ENCODE assay signal across 19 mouse cellular contexts in genomic region chr5:23403161-23403560, GRCm38 (mm10). TPM values are rescaled to one million over a fixed set of nuclear protein-coding genes. Genes with fewer than 3 reads are reported as not detected.
A peak's percentile ranks its signal among the peaks of the same experiment; 100 is the strongest.
DNase-seq lines count a peak whose midpoint lies in the region; ATAC-seq and TF ChIP-seq lines count a peak whose summit lies in the region.
"Had no signal": no experiment of that assay in that cellular context is flagged by ENCODE, and none has a peak within 500 bp of the region (broad histone marks: within the 10 kb centered on the region; RNA-seq: fewer than 3 reads in every experiment).

No protein-coding gene starts in this region.

- no peaks in the 10 kb centered on the region for H3K4me1 ChIP-seq in embryonic facial prominence, embryonic 12.5 days
- peaks cover 3% of the 10 kb centered on the region; the same call in 1 of the 2 replicates for H3K4me1 ChIP-seq in embryonic facial prominence, embryonic 10.5 days
- H3K4me1 ChIP-seq in lung, embryonic 15.5 days: peaks cover 2% of the 10 kb centered on the region
- H3K4me1 ChIP-seq in olfactory bulb, adult 2 months (ENCODE audit: control insufficient read depth, insufficient read depth, low read length): peaks cover 14% of the 10 kb centered on the region
- H3K4me1 ChIP-seq in hindbrain, postnatal 0 days (ENCODE audit: insufficient read depth, low read length): 0 out of 2 replicates have a peak, but pooled peaks cover 11% of the 10 kb centered on the region
- H3K4me1 ChIP-seq: hindbrain, embryonic 10.5 days; limb, embryonic 12.5 days had no signal

- no peaks in the 10 kb centered on the region for H3K27me3 ChIP-seq in embryonic facial prominence, embryonic 12.5 days
- no peaks in the 10 kb centered on the region for H3K27me3 ChIP-seq in embryonic facial prominence, embryonic 10.5 days (replicated peaks; ENCODE audit: low read depth, poor library complexity, severe bottlenecking)
- no peaks in the 10 kb centered on the region for H3K27me3 ChIP-seq in lung, embryonic 15.5 days
- no peaks in the 10 kb centered on the region for H3K27me3 ChIP-seq in hindbrain, postnatal 0 days (ENCODE audit: insufficient read depth, low read length)
- H3K27me3 ChIP-seq: limb, embryonic 12.5 days had no signal

- H3K4me2 ChIP-seq in embryonic facial prominence, embryonic 12.5 days (replicated peaks): no peak overlapping the region
- H3K4me2 ChIP-seq in lung, embryonic 15.5 days: no peak overlapping the region
- no peak overlapping the region for H3K4me2 ChIP-seq in hindbrain, postnatal 0 days (ENCODE audit: low read depth, low read length)
- H3K4me2 ChIP-seq: limb, embryonic 12.5 days had no signal

- 73% methylated on average over 11 of the region's 11 CpGs for WGBS in embryonic facial prominence, embryonic 12.5 days
- 68% methylated on average over 11 of the region's 11 CpGs for WGBS in embryonic facial prominence, embryonic 10.5 days
- 70% methylated on average over 11 of the region's 11 CpGs for WGBS in lung, embryonic 15.5 days
- 75% methylated on average over 11 of the region's 11 CpGs for WGBS in olfactory bulb, adult 2 months
- WGBS in hindbrain, postnatal 0 days: 64% methylated on average over 11 of the region's 11 CpGs

- H3K9me3 ChIP-seq in embryonic facial prominence, embryonic 12.5 days: no peaks in the 10 kb centered on the region
- H3K9me3 ChIP-seq in embryonic facial prominence, embryonic 10.5 days: no peaks in the 10 kb centered on the region
- no peaks in the 10 kb centered on the region for H3K9me3 ChIP-seq in lung, embryonic 15.5 days
- no peaks in the 10 kb centered on the region for H3K9me3 ChIP-seq in hindbrain, postnatal 0 days (ENCODE audit: low read length)
- H3K9me3 ChIP-seq: G1E; hindbrain, embryonic 10.5 days; limb, embryonic 12.5 days had no signal

- peaks cover 27% of the 10 kb centered on the region for H3K36me3 ChIP-seq in embryonic facial prominence, embryonic 12.5 days
- H3K36me3 ChIP-seq in embryonic facial prominence, embryonic 10.5 days (replicated peaks): peaks cover 63% of the 10 kb centered on the region
- H3K36me3 ChIP-seq in lung, embryonic 15.5 days: peaks cover 24% of the 10 kb centered on the region
- no peaks in the 10 kb centered on the region for H3K36me3 ChIP-seq in hindbrain, postnatal 0 days (ENCODE audit: insufficient read depth, low read length)
- H3K36me3 ChIP-seq: G1E had no signal

- peak overlapping the region; percentile 11; the same call in 1 of the 2 replicates for H3K27ac ChIP-seq in embryonic facial prominence, embryonic 12.5 days
- H3K27ac ChIP-seq in embryonic facial prominence, embryonic 10.5 days (replicated peaks): no peak overlapping the region
- peak overlapping the region; percentile 24; the same call in 1 of the 2 replicates for H3K27ac ChIP-seq in lung, embryonic 15.5 days
- peak overlapping the region; percentile 86 for H3K27ac ChIP-seq in olfactory bulb, adult 2 months (ENCODE audit: insufficient read depth, low read depth, low read length)
- no peak overlapping the region for H3K27ac ChIP-seq in hindbrain, postnatal 0 days
- H3K27ac ChIP-seq: hindbrain, embryonic 10.5 days; limb, embryonic 12.5 days; liver, embryonic 14.5 days had no signal

- no peak overlapping the region for H3K4me3 ChIP-seq in embryonic facial prominence, embryonic 12.5 days
- H3K4me3 ChIP-seq in embryonic facial prominence, embryonic 10.5 days: no peak overlapping the region
- H3K4me3 ChIP-seq in lung, embryonic 15.5 days: no peak overlapping the region
- H3K4me3 ChIP-seq in olfactory bulb, adult 2 months (ENCODE audit: insufficient read depth, low read depth, low read length): no peak overlapping the region
- no peak overlapping the region for H3K4me3 ChIP-seq in hindbrain, postnatal 0 days (ENCODE audit: low read length)
- H3K4me3 ChIP-seq: erythroblast, embryonic 14.5 days; hindbrain, embryonic 10.5 days; limb, embryonic 12.5 days had no signal

- H3K9ac ChIP-seq in embryonic facial prominence, embryonic 12.5 days: no peak overlapping the region
- no peak overlapping the region for H3K9ac ChIP-seq in lung, embryonic 15.5 days
- no peak overlapping the region for H3K9ac ChIP-seq in hindbrain, postnatal 0 days (replicated peaks; ENCODE audit: low read length)
- H3K9ac ChIP-seq: limb, embryonic 12.5 days; liver, embryonic 14.5 days had no signal

- TF ChIP-seq POLR2A in olfactory bulb, adult 2 months (IDR thresholded peaks at IDR 0.05; ENCODE audit: insufficient read depth, low read depth, low read length): no peak

- ATAC-seq in embryonic facial prominence, embryonic 12.5 days (ENCODE audit: insufficient number of reproducible peaks, insufficient read depth, low FRiP score, low TSS enrichment): no peak
- no peak for ATAC-seq in lung, embryonic 15.5 days (ENCODE audit: borderline replicate concordance, extremely low read depth, low FRiP score, low TSS enrichment)
- no peak; the same call in 1 of the 2 replicates for ATAC-seq in hindbrain, postnatal 0 days
- ATAC-seq: forebrain, embryonic 14.5 days; midbrain, embryonic 16.5 days had no signal

- TF ChIP-seq CTCF in olfactory bulb, adult 2 months (IDR thresholded peaks at IDR 0.05; ENCODE audit: insufficient read depth, low read depth, low read length): no peak
- TF ChIP-seq CTCF in hindbrain, postnatal 0 days (IDR thresholded peaks at IDR 0.05; ENCODE audit: low read depth): no peak

- DNase-seq in embryonic facial prominence, embryonic 10.5 days (ENCODE audit: low spot score): no peak
- no peak for DNase-seq in lung, postnatal 4 days
- peak; percentile 59 for DNase-seq in 3134 (ENCODE audit: extremely low read depth, insufficient read length, low spot score)
- no peak for DNase-seq in gastrocnemius, postnatal 10 days
- DNase-seq in hindbrain, postnatal 0 days (ENCODE audit: low spot score): no peak
- DNase-seq: cerebellum, adult 18-20 months; gastrocnemius, postnatal 36 days; right cerebral cortex, postnatal 25 days; thymus, postnatal 25 days had no signal

RNA-seq across cellular contexts. Expression of gene Kmt2e, which starts 31.1 kb away (rescaled TPM):
- 118 and 120 TPM in 2 replicates for polyA plus RNA-seq in embryonic facial prominence, embryonic 12.5 days (2016; fragmentation: Nextera tagmentation; extraction: Ambion mirVana)
- polyA plus RNA-seq in embryonic facial prominence, embryonic 10.5 days (2016; fragmentation: Nextera tagmentation; extraction: Ambion mirVana): 86.7 TPM in 2 replicates
- polyA plus RNA-seq in lung, embryonic 15.5 days (2015; fragmentation: Nextera tagmentation; extraction: Ambion mirVana): 94.8 and 99.4 TPM in 2 replicates
- 94.8 and 315 TPM in 2 replicates for polyA plus RNA-seq in olfactory bulb, adult 2 months (2012; ENCODE audit: insufficient read depth, insufficient read length, low replicate concordance, missing spikeins)
- 10 to 100 TPM; 33.1 to 45.6 TPM for total RNA-seq in gastrocnemius, postnatal 10 days (2021)
- total RNA-seq in hindbrain, postnatal 0 days (2014; rRNA removed): 44.7 and 51.2 TPM in 2 replicates
- 119 and 124 TPM in 2 replicates for polyA plus RNA-seq in hindbrain, postnatal 0 days (2015; fragmentation: Nextera tagmentation; extraction: Ambion mirVana)

Comparison
In these comparisons a context has a peak if more than half of its experiments do, and no peak if none do; other contexts are left out.
1. H3K27ac ChIP-seq: peak in embryonic facial prominence, embryonic 12.5 days (single experiment), lung, embryonic 15.5 days (single experiment) and olfactory bulb, adult 2 months (single experiment); none in embryonic facial prominence, embryonic 10.5 days (single experiment) and hindbrain, postnatal 0 days (single experiment).